Mouse (Mus musculus): ENCODE measurements around the gene Igsf3.
A peak's percentile ranks its signal among the peaks of the same experiment; 100 is the strongest.

Gene Igsf3

DNA sequence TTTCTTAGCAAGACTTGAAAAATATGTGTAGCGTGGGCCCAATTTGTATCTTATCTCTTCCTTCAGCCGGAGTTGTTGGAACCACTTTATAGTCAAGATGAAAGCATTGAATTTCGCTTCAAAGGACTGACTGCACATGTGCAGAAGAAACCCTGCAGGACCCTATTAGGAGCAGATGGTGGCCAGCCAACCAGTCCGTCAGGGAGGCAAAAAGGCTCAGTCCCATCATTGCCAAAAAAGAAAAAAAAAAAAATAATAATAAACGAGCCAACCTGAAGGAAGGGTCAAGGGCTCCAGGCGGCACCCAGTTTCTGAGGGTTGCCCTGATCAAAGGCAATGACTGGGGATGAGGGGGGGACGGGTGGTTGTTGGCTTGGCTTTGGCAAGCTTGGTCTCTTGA is 83.7 kb downstream of the Igsf3 start:
- DNase-seq: no peak

DNA sequence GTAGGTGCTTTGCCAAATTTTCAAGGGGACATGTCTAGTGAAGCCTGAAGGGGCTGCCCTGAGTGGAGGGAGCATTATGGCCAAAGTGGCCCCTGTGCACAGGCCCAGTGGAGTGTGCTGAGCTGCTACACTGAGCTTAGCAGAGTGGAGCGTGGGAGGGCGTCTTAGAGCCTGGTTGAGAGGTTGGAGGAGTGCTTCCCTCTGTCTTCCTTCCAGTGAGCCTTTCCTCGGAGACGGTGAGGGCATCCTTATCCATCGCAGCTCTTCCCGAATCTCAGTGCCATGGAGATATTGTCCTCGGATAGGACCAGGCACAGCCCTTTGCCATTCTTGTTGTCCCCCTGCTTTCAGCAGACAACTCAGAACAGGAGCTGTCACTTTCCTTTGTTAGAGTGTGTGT is 84.2 kb downstream of the Igsf3 start:
- no peak for DNase-seq

DNA sequence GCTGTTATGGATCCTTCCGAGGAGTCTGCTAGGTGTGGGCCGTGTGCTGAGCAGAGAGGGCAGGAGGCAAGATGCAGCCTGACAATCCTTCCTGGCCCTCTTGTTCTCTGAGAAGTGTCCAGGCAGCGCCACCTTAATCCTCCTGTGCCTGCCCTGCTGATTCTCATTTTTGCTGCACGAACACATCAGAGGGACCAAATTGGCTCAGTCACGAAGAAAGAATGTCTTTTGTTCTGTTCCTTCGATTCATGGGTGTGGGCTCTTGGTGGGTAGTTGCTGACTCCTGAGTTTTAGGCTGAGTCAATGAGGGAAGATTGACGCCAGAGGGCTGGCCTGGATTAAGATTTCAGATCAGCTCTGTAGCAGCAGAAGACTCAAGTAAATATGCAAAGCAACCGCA is 84.9 kb downstream of the Igsf3 start:
- DNase-seq: no peak

DNA sequence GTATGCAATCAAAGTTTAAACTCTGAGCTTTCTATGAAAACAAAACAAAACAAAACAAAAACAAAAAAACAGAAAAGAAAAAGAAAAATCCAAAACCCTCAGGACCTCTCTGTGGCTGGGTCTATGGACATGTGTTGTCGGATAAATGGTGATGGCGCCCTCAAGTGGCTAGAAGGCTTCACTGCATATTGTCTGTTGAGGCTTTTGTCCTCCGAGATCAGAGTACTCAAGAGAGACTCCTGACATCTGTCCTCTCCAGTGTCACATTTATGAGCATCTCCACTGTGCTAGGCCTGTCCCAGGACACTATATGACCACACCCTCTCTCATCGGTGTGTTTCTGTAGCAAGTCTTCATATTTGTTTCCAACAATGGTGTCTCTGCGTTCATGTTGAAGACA is 85.4 kb downstream of the Igsf3 start:
- peak; percentile 78 for DNase-seq

DNA sequence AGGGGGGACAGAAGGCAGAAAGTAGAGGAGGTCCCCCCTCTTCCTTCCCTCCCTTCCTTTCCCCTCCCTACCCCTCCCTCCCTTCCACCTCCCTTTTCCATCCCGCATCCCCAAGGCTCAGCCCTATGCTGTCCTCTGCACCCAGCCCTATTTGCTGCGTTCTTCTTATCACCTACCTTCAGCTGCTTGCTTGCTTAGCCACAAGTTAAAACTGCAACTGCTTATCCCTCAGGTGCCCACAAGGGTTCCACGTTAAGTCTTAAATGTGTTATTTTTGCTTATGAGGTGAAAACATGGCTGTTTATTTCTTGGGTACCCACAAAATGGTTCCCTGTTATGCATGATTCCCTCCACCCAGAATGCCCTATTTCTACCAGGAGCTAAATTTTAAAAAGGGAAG is 86.6 kb downstream of the Igsf3 start:
- DNase-seq: no peak

DNA sequence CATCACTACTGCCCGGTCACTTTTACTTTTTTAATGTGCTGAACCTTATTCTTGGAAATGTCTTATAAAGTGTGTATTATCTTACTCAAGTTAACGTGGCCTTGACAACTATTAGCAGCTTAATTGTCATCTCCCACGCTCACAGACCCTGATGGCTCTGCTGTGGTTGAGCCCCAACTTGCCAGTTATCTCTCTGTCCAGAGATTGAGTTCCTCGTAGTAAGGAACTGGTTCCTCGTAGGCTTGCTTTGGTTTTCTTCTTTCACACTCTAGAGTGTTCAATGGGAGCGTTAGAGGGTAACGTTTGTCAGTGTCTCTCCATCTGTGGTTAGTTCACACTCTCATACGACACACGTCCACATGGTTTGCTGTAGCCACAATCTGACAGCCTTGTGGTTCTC is 92.8 kb downstream of the Igsf3 start:
- DNase-seq: no peak

DNA sequence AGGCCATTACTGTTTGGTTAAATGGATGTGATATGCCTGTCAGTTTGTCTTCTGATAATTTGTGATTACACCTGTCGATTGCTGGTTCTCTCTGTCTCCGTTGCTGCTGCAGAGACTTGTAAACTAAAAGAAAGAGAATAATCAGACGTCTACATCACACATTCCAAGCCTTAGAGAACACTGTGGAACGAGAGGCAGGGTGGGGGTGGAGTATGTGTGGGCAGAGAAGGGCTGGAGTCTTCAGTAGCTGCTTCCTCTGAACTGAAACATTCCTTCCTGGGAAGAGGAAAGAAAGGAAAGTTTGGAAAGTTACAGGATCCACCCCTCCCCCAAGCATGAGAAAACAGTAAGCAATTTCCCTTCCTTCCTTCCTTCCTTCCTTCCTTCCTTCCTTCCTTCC is 95.0 kb downstream of the Igsf3 start:
- DNase-seq: no peak

DNA sequence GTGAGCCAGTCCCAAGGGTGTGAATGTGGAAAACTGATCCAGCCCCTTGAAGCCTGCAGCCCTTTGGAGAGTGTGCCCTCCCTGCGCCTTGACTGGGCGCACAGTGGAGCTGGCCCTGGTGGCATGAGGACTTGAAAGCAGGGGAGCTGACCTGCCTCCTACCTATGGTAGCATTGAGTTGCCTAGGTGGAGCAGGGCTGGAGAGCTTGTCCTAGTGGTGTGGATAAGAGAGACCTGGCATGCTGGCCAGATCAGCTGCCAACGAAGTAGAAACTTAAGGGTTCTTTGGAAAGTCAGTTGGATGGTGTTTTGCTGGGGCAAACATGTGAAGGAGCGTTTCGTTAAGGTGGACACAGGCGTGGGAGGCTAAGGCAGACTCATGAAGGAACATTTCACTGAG is 105.1 kb downstream of the Igsf3 start:
- DNase-seq: no peak

DNA sequence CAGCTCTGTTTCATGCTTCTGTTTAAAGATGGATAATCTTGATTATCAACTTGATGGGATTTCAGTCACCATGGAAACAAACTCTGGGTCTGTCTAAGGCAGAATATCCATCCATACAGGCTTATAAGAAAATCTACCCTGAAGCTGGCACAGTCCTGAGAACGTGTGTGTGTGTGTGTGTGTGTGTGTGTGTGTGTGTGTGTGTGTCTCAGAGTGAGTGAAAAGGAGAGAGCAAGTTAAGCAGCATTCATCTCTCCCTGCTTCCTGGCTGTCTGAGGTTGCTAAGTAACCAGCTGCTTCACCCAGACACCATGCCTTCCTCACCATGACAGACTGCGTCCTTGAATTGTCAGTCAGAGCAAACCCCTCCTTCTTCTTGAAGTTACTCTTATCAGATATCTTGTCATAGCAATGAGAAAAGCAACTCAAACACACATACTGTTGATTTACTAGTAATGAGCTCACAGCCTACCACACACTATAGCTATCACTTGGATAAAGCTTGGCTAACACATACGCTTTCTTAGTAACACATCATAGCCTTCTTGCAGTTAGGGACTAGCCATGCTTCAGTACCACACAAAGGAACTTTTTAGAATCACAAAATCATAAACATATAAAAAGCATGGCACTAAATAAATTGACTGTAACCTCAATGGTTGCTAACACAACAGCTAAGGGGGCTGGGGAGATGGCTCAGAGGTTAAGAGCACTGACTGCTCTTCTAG is 106.5 kb downstream of the Igsf3 start:
- no peak for DNase-seq

DNA sequence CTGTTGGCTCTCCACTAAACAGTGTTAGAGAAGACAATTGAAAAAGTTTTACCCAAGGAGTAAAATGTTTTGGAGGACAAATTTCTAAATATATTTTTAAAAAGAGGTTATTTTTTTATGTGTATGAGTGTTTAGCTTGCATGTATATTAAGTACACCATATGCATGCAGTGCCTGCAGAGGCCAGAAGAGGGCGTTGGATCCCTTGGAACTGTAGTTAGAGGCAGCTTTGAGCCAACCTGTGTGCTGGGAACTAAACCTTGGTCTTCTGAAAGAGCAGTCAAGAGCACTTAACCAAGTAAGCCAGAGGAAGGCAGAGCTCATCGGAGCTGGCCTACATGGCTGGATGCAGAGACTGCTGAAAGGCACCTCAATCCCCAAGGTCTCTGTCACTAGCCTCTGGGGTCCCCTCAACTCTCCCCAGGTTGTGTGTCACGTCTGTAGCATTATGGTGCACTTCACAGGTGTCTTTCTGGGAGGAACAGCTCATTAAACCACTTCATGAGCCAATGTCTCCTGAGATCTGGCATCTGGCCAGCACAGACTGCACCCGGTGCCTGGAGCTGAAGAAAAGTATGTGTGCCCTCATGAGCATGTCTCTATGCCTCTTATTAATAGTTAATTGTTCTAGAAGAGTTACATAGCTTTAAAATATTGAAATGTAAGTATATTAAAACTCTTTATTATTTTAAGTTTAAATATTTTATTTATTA is 109.3 kb downstream of the Igsf3 start:
- no peak for DNase-seq

DNA sequence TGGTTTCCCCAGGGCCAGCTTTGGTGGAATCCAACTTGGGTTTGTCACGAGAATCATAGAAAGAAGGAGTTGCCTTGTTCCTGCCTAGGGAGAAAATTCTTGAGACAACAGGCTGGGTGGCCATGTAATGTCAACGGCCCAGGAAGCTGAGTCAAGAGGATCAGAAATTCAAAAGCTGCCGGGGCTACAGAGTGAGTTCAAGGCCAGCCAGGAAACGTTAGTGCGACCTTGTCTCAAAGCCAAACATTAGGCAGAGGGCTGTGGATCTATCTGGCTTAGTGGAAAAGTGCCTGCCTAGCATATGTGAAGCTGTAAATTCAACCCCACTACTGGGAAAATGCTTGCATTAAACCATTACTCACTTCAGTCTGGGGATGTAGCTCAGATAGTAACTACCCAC is 110.6 kb downstream of the Igsf3 start:
- no peak for DNase-seq

DNA sequence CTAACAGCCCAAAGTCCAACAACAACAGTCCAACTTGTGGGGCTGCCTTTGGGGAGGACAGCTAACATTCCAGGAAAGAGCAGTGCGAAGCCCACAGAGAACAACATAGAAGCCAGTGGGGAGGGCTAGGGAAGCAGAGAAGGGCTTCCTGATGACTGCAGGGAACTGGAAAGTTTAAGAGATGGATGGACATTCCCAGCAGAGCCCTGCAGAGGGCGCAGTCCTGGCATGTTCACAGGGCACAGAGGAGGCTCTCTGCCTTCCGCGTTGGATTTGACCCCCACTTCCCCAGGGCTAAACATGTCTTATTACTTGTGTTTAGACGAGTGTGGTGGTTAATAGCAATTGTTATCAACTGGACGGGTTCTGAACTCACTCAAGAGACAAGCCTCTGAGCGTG is 111.3 kb downstream of the Igsf3 start:
- DNase-seq: no peak

DNA sequence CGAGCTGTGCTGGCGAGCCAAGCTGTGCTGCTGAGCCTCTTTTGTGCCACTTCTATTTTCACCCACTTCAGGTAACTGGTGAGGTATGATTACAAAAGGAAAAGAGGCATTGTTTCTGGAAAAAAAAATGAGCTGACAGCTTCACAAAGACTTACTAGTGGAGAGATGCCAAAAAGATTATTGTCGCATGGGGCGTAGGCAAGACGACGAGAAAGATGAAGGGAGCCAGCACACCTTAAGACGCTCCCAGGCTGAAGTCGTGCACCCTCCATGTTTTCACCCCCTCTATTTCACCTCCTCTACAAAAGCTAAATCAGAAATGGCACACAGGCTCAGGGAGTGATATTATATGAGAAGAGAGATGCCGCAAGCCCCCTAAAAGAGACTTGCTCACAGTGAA is 113.6 kb downstream of the Igsf3 start:
- DNase-seq: no peak

DNA sequence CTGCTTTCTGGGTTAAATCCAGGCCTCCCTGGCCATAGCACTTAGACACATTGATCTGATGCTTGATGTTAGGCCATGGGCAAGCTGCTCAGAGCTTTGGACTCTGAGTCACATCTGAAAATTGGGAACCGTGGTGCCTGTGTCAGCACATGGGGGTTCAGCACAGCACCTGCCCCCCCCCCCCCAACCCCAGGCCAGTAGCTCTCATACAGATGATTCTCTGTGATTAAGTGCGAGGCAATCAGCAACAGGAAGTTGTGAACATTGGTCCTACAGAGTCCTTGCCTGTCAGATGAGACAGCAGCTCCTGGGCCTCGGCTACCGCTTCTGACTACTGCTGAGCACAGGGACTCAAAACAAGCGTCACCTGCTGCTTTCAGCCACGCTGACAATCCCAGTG is 116.0 kb downstream of the Igsf3 start:
- no peak for DNase-seq

DNA sequence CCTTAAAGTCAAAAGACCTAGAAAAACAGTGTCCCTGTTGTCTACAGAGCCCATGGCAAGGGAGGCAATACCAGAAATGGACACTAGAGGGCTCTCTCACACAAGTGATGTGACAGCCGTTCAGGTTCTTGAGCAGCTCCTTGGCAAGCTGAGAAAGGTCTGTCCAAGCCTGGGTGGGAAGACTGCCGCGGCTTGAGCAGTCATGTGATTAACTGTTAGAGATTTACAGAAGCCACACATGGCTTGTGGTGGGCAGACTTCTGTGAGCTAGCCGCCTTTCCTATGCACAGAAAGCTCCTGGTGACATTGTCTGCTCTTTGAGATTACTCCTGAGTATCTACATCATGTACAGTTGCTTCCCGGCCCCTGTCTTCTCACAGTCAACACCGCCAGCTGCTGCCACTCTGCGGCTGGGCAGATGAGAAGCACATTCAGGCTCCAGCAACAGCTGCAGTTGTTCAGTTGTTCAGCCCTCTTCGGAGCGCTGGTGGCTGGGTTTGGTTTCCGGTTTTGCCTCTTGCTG is 117.1 kb downstream of the Igsf3 start:
- peak; percentile 84 for DNase-seq

DNA sequence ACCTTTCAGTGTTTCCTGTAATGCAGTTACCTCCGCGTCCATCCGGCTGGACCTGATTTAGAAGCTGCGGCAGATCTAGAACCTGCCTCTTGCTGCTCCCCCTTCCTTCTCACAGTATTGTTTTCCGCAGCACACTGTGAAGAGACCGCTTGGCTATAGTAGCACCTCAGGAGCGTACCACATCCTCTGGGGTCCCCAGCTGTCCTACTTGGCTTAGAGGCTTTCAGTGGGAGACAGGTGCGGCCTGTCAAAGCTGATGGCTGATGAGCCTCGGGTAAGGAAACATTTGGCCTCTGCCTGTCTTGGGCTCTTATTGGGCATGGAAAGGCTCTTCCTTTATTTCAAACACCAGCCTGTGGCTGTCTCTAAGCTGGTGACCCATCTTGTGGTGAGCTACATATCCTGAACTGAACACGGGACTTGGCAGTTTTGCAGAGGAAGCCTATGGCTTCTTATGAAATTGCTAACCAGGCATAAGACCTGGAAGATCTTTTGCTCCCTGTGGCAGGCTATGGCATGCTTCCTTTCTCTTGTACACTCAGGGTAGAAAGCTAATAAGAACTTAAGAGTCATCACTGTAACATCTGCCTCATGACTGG is 120.6 kb downstream of the Igsf3 start:
- no peak for DNase-seq

DNA sequence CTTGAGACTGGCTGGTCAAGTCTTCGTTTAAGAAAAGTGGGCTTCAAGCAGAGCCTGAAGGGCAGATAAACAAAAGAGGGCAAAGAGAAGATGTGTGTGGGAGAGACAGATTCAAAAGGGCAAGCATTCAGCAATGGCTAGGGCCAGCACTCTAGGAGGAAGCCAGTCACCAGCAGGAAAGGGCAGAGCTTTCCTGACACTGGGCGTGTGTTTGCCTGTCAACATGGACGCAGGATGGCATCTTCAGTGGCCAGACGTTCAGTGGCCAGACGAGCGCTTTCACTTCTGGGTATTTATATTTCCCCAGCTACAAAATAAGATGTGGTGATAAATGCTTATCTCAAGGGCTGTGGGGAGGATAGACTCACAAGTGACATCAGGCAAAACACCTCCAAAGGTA is 123.0 kb downstream of the Igsf3 start:
- no peak for DNase-seq

DNA sequence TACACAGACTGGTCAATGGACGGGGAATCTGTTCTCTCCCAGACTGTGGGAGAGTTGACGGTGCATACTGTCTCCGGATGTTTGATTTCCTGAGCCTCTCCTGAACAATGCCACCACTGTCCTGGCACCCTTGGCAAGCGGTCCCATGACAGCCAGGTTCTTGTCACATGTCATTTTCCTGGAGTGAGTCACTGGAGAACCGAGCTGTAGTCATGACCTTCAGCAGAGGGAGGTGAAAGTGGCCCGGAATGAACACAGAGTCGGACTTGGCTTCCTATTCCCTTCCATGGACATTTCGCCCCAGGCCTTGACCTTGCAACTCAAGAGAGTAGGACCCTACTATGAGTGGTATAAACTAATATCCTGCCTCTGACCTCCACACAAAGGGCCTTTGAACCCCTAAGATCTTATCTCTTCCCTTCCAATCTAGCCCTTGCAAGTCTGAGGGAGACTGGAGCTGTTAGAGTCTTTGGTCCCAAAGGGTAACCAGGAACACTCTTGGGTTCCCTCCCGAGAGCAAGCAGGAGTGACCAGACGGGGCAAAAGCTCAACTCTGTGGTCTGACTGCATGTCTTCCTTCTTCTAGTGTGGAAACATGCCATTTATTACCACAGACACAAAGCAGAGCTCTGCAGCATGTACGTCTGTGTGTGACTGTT is 123.6 kb downstream of the Igsf3 start:
- no peak for DNase-seq

DNA sequence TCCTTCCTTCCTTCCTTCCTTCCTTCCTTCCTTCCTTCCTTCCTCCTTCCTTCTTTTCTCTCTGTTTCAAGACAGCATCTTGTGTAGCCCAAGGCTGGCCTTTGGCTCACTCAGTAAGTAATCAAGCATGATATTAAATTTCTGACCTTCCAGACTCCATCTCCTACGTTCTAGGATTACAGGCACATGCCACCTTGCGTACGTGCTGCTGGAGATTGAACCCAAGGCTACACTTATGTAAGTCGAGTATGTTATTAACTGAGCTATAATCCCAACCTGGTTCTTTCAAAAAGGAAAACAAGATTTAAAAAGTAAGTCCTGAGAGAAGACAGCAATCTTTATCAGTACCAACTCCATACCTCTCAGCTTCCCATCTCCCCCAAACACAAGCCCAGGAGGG is 124.7 kb downstream of the Igsf3 start:
- no peak for DNase-seq

DNA sequence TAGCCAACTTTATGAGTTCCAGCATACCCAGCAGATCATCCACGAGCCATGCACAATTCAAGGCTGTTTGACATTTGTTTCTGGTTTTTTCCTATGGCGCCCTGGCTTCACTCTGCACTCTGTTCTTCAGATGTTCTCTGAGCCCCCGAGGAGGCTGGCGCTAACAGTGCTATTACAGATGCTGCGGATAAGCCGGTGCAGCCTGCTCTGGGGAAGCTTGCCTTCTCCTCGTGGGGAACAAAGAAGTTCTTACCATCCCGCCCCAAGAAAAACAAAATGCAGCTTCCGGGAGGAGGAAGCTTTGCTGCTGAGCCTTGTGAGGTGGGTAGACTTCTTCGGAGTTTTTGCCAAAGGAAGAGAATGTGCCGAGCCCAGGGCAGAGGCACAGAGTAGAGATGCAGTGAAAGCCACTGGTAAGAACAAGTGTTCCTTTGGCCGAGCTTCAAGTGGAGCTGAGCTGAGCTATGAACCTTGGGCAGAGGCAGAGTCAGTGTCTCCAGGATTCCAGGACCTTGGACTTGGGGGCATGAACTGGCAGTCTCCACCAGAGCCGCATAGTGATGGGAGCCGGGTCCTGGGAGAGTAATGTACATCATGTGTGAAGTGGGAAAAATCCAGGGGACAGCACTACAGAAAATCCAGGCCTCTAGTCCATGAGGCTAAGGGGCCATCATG is 125.3 kb downstream of the Igsf3 start:
- no peak for DNase-seq

DNA sequence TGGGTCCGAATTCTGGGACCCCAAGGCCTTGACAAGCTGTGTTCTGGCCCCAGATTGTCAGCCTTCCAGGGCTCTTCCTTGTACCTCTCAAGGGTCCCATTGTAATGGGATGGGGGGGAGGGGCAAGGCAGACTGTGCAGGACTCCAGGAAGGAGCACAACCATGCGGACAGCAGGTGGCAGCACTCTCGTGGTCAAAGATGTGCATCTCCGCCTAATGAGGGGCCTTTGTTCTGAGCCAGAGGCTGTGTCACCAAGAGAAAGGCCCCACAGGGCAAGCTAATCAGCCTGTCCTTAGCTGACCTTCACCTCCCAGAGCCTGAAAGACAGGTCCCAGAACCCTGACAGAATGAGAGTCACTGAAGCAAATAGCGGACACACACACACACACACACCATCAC is 129.3 kb downstream of the Igsf3 start:
- peak; percentile 71 for DNase-seq

DNA sequence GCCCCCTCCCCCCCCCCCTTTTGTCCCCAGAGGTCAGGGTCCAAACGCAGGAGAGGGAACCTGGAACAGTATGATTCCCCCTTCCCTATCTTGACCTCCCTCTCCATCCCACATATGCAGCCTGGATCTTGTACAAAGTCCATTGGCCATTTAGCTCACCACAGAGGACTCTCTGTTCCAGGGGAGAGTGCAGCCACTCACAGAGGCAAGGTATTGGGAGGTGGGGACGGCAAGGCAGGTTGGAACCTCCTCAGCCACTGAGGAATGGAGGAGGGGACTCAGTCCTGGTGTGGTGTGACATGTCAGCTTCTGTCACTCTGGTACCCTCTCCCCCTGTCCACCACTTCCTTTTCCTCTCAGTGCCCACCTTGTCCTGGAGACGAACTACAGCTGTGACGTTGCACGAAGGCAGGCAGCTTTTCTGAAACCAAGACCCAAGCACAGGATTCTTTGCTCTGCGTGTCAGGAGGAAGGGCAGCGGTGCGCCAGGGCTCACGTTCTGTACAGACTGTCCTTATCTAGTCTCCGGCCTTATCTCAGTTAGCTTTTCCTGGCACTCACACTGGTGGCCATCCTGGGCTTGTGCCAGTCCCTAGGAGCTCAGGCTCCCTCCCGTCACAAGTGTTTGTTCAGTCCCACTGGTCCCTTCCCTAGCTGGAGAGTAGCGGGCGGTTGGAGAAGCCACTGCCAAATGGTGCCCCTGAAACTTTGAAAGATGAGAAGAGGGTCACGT is 130.3 kb downstream of the Igsf3 start:
- no peak for DNase-seq
